Mouse (Mus musculus): ENCODE measurements around the gene Zfp944. TPM values are rescaled to one million over a fixed set of nuclear protein-coding genes. Genes with fewer than 3 reads are reported as not detected.

The Zfp944 gene
- polyA plus RNA-seq, 1 experiment, result 2.3 TPM

Other genes starting within 250 kb of the Zfp944 start
- gene Zfp947, start 195.2 kb downstream of the Zfp944 start, polyA plus RNA-seq (2012; rRNA removed), result 0.17 and 0.26 TPM in 2 replicates
- gene Zfp994, start 135.8 kb downstream of the Zfp944 start, polyA plus RNA-seq (2012; rRNA removed), result 0.26 and 0.64 TPM in 2 replicates
- 0.71 and 0.94 TPM in 2 replicates for gene CT030661.1, start 46.6 kb downstream of the Zfp944 start, polyA plus RNA-seq (2012; rRNA removed)
- gene Zfp758, start 53 bp upstream of the Zfp944 start, polyA plus RNA-seq (2012; rRNA removed), result 0.86 and 0.92 TPM in 2 replicates
- gene Zfp946, start 62.8 kb upstream of the Zfp944 start, polyA plus RNA-seq (2012; rRNA removed), result 3.6 and 4.3 TPM in 2 replicates
- gene Vmn2r111, start 212.1 kb upstream of the Zfp944 start, polyA plus RNA-seq (2012; rRNA removed), result not detected in 2 replicates
- gene Vmn2r112, start 239.6 kb upstream of the Zfp944 start, polyA plus RNA-seq (2012; rRNA removed), result not detected in 2 replicates

All from kidney, adult 2 months (tissue).